Mouse (Mus musculus) induced T-regulatory cell, adult 2 months (primary cell): ENCODE measurements around the gene Sapcd1.

Source experiments
- DNase-seq: peaks from one replicate; pipeline ENCODE4 v3.0.0-alpha.2; 2012; ENCODE audit warnings: low read depth

Sapcd1 gene

DNA sequence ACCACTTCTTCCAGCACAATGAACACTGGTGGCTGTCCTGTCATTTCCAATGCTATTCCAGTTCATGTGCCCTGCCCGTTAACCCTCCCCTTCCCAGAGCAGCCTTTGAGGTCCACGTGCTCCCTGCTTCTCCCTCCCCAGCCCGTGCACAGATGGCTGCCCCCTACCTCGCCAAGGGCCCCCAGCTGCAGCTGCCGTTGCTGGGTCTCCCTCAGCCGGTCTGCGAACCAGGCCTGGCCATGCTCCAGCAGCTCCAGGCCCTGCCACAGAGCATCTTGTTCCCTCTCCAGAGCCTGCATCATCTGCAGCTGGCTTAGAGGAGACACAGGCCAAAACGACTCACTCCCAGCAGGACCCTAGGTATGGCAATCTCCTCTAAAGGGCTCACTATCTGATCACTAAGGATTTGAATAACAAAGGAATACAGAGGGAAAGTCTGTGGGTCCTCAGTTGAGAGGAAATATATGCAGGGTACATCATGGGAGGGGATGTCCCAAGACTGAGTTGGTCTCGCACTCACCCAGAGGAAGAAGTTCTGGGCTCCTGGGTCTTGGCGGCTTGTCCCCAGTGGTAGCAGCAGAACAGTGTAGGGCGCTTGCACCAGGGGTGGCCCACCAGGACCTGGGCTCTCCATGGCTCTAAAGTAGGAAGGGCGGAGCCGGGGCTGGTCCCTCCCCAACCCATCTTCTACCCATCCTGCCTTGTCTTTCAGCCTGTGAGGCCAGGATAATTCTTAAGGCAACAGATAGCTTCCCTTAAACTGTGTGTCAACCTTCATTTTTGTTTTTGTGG, at the start of gene Sapcd1:
Sapcd1 (minus strand) TSS at position 740 of the 792 bp plus-strand sequence.
- DNase-seq = no peak

DNA sequence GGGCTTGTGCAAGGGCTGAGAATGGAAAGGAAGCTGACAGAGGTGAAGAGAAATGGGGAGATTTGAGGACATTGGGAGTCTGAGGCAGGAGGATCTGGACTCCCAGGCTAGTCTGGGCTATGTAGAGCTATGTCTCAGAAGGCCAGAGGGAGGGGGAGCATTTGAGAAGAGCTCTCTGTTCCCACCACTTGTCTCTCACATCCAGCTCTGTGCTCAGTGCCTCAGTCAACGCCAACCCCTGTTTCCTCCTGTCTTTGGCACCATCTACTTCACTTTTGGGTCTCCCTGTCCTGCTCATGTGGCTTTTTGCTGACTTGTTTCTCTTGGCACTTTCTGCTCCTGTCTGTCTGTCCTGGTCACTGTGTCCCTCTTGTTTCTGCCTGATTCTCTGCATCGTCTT, 49.5 kb upstream of the Sapcd1 start:
- DNase-seq = no peak

DNA sequence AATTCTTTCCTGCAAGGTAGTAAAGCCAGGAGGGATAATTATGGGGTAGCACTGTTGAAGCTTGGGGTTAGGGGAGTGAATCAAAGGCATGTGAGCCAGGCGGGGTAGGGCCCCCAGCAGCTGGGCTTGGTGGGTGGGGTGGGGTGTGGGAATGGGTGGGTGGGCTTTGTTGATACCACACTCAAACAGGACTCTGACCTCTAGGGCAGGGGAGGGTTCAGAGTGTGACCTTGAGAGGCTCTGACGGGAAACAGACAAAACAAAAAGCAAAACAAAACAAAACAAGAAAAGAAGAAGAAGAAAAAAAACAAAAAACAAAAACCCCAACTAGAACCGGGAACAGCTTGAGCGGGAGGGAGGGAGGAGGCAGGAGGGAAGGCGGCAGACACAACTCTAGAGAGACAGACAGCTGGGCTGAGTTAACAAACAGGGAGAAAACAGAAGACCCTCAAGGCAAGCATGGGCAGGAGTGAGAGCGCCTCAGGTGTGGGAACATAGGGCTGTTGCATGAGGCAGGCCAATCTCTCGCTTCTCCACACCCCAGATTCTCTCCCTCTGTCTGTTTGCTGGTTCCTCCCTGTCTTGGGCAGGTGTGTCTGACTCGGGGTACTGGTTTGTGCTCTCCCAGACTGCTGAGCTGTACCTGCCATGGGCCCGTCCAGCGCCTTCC, 48.8 kb upstream of the Sapcd1 start, which contains the start of gene Ly6g6e:
Ly6g6e (plus strand) TSS at position 396 of the 670 bp plus-strand sequence.
- no peak for DNase-seq

DNA sequence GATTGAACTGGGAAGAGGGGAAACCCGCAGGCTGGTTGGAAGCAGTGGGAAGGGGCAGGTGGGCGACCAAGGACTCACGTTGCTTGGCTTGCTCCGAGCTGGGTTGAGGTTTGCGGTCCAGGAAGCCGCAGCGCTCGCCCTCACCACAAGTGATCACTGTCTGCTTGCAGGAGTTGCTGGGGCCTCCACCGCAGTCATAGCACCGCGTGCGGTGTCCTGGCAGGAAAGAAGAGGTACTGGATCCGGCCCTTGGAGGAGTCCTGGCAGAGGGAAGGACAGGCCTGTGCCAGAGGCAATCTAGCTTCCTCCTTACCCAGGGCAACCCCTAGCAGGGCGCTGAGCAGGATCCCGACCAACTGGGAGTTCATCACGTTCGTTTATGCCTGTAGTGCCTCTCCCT, 46.3 kb upstream of the Sapcd1 start:
- no peak for DNase-seq

DNA sequence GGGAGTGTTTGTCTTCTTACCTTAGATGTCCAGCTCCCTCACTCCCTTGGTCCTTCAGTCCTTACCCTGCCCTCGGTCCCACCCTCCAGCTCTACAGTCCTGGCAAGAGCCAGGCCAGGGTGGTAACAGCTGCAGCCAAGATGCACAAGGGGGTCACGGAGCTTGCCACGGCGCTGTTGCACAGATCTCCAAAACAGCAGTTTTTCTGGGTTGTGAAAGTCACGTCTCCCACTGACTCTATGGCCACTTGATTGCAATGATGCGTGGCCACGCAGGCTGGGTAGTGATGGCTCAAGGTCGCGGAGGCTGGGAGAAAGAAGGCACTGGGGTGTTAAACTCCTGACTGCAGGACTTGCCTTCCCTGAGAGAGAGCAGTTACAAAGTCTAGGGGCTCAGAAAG, 43.6 kb upstream of the Sapcd1 start:
- DNase-seq = no peak

DNA sequence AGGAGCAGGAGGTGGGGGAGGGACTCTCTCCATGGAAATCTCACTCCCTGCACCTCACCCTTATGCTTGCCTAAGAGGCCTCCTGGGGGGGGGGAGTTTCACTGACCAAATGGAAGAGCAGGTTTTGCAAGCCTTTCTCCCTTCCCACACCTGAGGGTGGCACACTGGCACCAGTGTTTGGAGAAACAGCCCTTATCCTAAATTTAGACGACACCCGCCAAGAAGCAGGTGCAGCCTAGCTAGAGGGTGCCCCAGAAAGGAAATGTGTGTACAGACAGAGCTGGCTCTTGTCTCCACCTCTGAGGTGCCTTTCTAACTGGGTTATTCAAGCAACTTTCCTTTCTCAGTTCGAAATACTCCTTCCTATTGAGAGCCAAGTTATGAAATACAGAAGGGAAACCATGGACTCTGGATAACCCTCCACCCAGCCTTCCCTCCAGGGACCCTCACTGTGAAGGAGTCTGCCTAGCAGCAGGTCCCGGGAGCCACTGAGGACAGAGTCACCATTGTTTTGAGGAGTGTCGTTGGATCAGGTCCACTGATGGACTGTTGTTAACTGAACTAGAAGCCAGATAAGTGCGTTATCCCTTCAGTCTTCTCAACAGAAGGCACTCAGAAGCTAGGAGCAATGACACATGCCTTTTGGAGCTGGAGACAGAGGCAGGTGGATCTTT, 42.9 kb upstream of the Sapcd1 start:
- no peak for DNase-seq

DNA sequence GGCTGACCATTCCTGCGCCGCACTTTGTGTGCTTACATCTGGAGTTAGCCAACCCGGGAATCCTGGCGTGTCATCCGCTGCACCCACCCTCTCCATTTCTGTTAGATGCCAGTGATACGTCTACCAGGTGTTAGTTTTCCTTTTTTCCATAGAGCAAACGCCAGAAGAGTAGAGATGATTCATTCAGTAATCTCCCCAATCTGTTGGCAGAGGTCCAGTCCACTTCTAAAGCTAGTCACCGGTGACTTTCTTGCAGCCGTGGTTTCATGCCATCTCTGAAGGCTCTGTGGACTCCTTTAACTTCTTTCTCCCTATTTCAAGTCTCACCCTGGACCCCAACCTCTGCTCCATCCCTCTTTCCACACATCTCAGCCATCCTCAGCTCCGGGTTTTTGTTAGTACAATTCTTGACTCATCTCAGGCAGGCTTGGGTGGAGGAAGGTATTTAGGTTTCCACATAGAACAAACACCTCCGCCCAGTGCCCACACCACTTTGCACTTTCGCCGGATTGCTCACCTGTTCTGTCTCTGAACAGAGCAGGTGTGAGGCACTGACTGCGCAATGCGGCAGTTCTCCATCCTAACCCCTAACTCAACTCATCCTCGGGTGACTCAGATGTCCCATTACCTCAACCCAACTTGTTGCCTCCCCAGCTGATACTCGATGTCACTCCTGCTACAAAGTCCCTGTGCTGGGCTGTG, 40.5 kb upstream of the Sapcd1 start:
- DNase-seq = no peak

- DNase-seq = no peak
Measured at GRCm38 (mm10) chr17:35066084-35066483, 38.3 kb upstream of the Sapcd1 start, which contains the start of gene Mpig6b. Gene Mpig6b (minus strand): TSS chr17:35066184.

DNA sequence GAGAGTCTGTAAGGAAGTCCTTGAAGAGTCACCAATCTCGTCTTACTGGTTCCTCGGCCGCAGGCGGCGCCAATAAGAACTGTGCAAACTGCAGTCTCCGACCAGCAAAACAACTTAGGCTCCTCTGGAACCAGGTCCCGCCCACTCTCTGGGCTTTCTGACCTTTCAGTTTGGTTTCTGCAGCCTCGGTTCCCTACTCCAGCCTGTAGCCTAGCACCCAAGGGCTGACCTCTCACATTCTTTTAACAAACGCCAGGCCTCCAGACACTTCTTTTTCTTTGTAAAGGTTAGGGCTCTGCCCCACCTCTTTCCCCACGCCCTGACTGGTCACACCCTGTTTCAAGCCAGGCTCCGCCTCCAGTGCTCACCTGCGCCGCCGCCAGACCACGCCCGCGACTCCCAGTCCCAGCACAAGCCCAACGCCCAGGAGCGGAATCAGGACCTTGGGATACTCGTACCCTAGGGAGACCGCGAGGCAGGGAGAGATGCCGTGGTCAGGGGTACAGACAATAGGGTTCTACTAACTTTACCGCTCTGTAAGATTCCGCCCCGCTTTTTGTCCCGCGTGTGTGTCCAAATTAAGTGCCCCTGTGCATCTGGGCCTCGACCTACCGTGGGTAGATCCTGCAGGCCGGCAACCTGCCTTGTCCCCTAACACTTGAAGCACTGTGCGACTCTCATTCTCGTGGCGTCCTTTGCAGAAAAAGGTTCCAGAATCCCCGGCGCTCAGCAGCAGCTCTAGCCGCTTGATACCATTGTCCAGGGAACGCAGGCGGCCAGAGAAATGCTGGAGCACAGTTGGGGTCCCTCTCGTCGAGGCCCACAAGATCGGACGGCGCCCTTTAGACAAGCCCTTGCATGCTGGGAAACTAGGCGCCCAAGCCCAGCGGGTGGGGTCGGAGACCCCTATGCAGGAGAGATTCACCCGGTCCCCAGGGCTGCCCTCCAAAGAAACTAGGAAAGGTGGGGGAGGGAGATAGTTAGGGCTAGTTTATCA, 37.4 kb upstream of the Sapcd1 start, which contains the start of gene Ly6g6c:
Ly6g6c (plus strand) TSS at position 438 of the 997 bp plus-strand sequence.
- peak; percentile 66 for DNase-seq

DNA sequence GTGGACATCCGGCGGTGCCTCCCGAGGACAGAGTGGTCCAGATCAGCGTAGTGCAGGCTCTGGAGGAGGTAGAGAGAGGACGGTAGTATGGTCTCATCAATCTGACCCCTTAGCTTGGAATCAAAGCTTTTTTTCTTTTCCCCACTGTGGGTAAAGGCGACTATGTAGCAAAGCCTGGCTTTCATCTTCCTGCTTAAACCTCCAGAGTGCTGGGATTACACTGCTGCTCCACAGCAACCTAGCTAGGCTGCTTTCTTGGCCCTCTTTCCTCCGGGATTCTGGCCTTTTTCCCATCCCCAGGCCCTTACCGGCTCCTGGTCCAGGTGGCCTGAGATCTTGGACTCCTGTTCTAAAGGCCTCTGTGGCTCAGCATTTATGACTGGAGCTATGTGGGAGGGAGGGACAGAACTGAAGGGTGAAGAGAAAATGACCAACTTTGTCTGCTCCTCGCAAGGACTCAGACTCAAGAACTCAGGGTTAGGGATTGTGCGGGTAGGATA, 36.6 kb upstream of the Sapcd1 start:
- no peak for DNase-seq

DNA sequence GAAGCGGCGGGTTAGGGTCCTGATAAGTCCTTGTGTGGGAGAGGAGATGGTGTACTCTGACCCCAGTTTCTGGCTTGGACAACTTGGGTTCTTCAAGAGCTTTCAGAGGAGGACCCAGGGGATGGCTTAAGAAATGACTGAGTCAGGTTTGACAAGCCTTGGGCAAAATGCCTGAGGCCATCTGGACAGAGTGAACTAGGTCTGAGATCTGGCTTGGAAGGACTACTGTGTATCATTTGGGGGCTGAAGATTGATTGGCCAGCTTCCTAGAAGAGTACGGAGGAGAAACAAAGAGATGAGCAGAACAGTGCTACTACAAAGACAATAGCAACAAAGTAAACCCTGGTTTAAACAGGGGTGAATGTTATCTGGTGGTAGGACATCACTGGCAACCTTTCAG, 35.6 kb upstream of the Sapcd1 start:
- no peak for DNase-seq

DNA sequence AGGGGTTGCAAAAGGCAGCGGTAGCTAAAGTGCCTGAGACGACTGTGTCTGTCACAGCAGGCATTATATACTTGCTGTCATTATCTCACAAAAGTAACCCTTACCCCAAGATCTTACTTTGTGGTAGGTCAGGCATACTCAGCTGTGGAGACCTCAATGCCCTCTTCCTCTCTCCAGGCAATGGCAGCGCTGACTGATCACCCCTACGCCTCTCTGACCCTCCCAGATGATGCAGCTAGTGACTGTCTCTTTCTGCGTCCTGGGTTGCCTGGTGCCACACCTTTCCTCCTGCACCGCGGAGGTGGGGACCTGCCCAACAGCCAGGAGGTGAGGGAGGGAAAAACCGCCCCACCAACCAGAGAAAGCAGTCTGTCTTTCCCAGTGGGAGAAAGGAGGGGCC, 33.5 kb upstream of the Sapcd1 start:
- no peak for DNase-seq

GRCm38 (mm10) chr17:35060737-35061297, 33.0 kb upstream of the Sapcd1 start:
- no peak for DNase-seq

DNA sequence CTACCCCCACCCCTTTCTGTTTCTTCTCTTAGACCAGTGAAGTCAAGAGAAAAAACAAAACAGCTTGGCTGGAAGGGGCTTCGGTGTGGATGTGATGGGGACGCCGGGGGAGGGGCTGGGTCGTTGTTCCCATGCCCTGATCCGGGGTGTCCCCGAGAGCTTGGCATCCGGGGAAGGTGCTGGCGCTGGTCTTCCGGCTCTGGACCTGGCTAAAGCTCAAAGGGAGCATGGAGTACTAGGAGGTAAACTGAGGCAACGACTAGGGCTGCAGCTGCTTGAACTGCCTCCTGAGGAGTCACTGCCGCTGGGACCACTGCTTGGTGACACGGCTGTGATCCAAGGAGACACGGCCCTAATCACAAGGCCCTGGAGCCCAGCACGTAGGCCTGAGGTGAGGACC, 32.3 kb upstream of the Sapcd1 start:
- DNase-seq = no peak

GRCm38 (mm10) chr17:35058911-35059892, 31.4 kb upstream of the Sapcd1 start, which contains the start of gene Ddah2:
Gene Ddah2 (plus strand): TSS chr17:35059035.
- DNase-seq = peak; percentile 91

- no peak for DNase-seq
Measured at GRCm38 (mm10) chr17:35058316-35058715, 30.5 kb upstream of the Sapcd1 start.

DNA sequence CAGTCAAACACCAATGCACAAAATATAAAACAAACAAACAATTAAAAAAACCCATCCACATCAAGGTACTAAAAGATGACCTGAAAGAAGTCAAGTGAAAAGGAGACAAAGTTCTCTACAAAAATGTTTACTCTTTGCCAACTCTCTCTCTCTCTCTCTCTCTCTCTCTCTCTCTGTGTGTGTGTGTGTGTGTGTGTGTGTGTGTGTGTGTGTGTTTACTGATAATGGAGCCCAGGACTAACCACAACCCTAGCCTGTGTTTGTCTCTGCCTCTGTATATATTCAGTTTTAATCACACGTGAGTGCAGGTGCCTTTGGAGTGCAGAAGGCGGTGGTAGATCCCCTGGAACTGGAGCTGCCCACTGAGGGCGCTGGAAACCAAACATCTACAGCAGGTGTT, 29.3 kb upstream of the Sapcd1 start:
- DNase-seq = no peak

DNA sequence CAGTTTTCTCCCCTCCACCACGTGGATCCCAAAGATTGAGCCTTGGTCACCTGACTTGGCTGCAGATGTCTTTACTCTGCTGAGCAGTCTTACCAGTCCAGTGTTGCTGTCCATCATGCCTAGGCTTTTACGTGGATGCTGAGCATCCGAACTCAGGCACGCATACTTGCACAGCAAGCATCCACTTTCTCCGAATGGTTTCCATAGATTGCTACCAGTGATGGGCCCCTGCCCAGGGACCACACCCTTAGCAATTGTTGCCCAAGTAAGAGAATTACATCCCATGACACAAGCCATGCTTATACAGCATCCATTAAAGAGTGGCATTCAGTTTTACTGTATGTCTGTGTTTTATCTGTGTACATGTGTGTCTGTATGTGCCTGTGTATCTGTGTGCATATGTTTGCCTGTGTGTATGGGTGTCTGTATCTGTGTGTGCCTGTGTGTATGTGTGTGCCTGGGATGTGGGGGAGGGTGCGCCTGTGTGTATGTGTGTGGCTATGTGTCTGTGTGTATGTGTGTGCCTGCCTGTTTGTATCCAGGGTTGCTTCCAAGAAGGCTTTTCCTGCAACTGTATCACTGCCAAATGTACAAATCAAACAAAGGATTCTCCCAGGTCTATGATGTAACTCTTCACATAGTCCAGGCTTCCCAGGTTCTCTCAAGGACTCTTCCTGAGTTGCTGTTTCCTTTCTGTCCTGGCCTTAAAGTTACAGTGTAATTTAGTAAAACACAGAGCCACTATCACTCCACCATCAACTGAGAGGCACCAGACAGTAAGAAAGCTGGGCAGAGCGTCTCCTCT, 28.1 kb upstream of the Sapcd1 start:
- no peak for DNase-seq
